Mouse (Mus musculus): Measurements from ENCODE around the gene Wbp1l.

- TF ChIP-seq GATA1 (IDR thresholded peaks at IDR 0.05; ENCODE audit: low read length), result no peak
- no peak for TF ChIP-seq TAL1 (IDR thresholded peaks at IDR 0.05; ENCODE audit: low read length)
Measured at GRCm38 (mm10) chr19:46693146-46693545, 94.3 kb downstream of the Wbp1l start.
